Mouse (Mus musculus) forebrain, embryonic 11.5 days (tissue): ENCODE data around the gene C1qtnf6. TPM values are rescaled to one million over a fixed set of nuclear protein-coding genes. Genes with fewer than 3 reads are reported as not detected.

Source experiments
- ATAC-seq: fragments of 200-750 bp; cut with Nextera tagmentation; replicated peaks from 2 replicates; pipeline ENCODE4 v1.8.0; 2017; ENCODE audit warnings: moderate TSS enrichment; ENCODE audit not compliant: low FRiP score
- DNase-seq: peaks from one replicate; pipeline ENCODE4 v3.0.0-alpha.2; 2017; ENCODE audit warnings: low spot score
- H3K27ac ChIP-seq: fragments of 300-500 bp; sonication (generic); 2 replicates; pipeline ENCODE4 v1.5.1; 2014; ENCODE audit warnings: low read depth, low read length
- H3K27me3 ChIP-seq: fragments of 300-500 bp; sonication (generic); 2 replicates; pipeline ENCODE4 v1.6.1; 2014; ENCODE audit warnings: mild to moderate bottlenecking, low read length, mixed read lengths; ENCODE audit not compliant: control insufficient read depth, insufficient read depth
- H3K36me3 ChIP-seq: fragments of 300-500 bp; sonication (generic); 2 replicates; pipeline ENCODE4 v1.6.1; 2014; ENCODE audit warnings: mild to moderate bottlenecking, low read length, moderate library complexity, mixed read lengths; ENCODE audit not compliant: control insufficient read depth, insufficient read depth
- H3K4me1 ChIP-seq: fragments of 300-500 bp; sonication (generic); replicated peaks from 2 replicates; pipeline ENCODE4 v1.6.1; 2014; ENCODE audit warnings: low read length, mixed read lengths; ENCODE audit not compliant: control insufficient read depth, insufficient read depth
- H3K4me2 ChIP-seq: fragments of 300-500 bp; sonication (generic); 2 replicates; pipeline ENCODE4 v1.6.1; 2014; ENCODE audit warnings: low read depth, mild to moderate bottlenecking, low read length, moderate library complexity, mixed read lengths; ENCODE audit not compliant: severe bottlenecking
- H3K4me3 ChIP-seq: fragments of 300-500 bp; sonication (generic); 2 replicates; pipeline ENCODE4 v1.5.1; 2014; ENCODE audit warnings: low read depth, low read length
- H3K9ac ChIP-seq: fragments of 300-500 bp; sonication (generic); 2 replicates; pipeline ENCODE4 v1.6.1; 2014; ENCODE audit warnings: low read length
- H3K9me3 ChIP-seq: fragments of 300-500 bp; sonication (generic); 2 replicates; pipeline ENCODE4 v1.6.1; 2016; ENCODE audit warnings: low read length, mixed read lengths; ENCODE audit not compliant: control insufficient read depth
- WGBS: fragments of 180-500 bp; shearing (Covaris S2); extraction: QIAGEN DNeasy Blood & Tissue Kit; methylation state at CpG from one replicate; pipeline ENCODE4 v1.1.7; 2014; 5-methylcytosine and 5-hydroxymethylcytosine counted together
- polyA plus RNA-seq: library from polyadenylated mRNA; unstranded; fragments of >200 nt; fragmentation: Nextera tagmentation; extraction: Ambion mirVana; gene quantifications from 2 replicates; pipeline ENCODE4 v1.2.1, GENCODE M21; 2014

C1qtnf6 gene
- polyA plus RNA-seq, 1 experiment from 2014 or later: 10.0 TPM

- Histone ChIP-seq H3K9ac (no peak overlapping the region), H3K36me3 (no peaks in the 10 kb centered on the region), H3K27me3 (no peaks in the 10 kb centered on the region), H3K27ac (no peak overlapping the region), H3K4me2 (no peak overlapping the region), H3K4me1 (no peaks in the 10 kb centered on the region), H3K9me3 (no peaks in the 10 kb centered on the region), H3K4me3 (no peak overlapping the region)
- DNase-seq (no peak), ATAC-seq (no peak)
- 77% methylated on average over 5 of the region's 5 CpGs for WGBS
Observed at GRCm38 (mm10) chr15:78563937-78564336, 32.7 kb upstream of the C1qtnf6 start.

GRCm38 (mm10) chr15:78563344-78563743, 32.1 kb upstream of the C1qtnf6 start:
- H3K27me3 ChIP-seq: no peaks in the 10 kb centered on the region
- no peaks in the 10 kb centered on the region for H3K4me1 ChIP-seq
- H3K4me3 ChIP-seq: no peak overlapping the region
- ATAC-seq (no peak), DNase-seq (no peak)
- no peaks in the 10 kb centered on the region for H3K36me3 ChIP-seq
- no peak overlapping the region for H3K4me2 ChIP-seq
- no peaks in the 10 kb centered on the region for H3K9me3 ChIP-seq
- H3K27ac ChIP-seq: no peak overlapping the region
- WGBS: 94% methylated on average over 3 of the region's 3 CpGs
- H3K9ac ChIP-seq: no peak overlapping the region

- Histone ChIP-seq H3K9ac (no peak overlapping the region), H3K4me3 (no peak overlapping the region), H3K27ac (no peak overlapping the region), H3K36me3 (no peaks in the 10 kb centered on the region), H3K4me2 (no peak overlapping the region), H3K27me3 (no peaks in the 10 kb centered on the region), H3K4me1 (no peaks in the 10 kb centered on the region), H3K9me3 (no peaks in the 10 kb centered on the region)
- WGBS: 62% methylated on average over 11 of the region's 11 CpGs
- no peak for ATAC-seq
- DNase-seq: no peak
Observed at GRCm38 (mm10) chr15:78559141-78559979, 28.1 kb upstream of the C1qtnf6 start.

- Histone ChIP-seq H3K27me3 (no peaks in the 10 kb centered on the region), H3K4me3 (no peak overlapping the region), H3K9me3 (no peaks in the 10 kb centered on the region), H3K27ac (no peak overlapping the region), H3K4me1 (no peaks in the 10 kb centered on the region), H3K4me2 (no peak overlapping the region), H3K9ac (no peak overlapping the region), H3K36me3 (no peaks in the 10 kb centered on the region)
- 75% methylated on average over 10 of the region's 10 CpGs for WGBS
- ATAC-seq (no peak), DNase-seq (no peak)
Observed at GRCm38 (mm10) chr15:78557693-78558535, 26.7 kb upstream of the C1qtnf6 start.

- H3K4me3 ChIP-seq: no peak overlapping the region
- no peak overlapping the region for H3K9ac ChIP-seq
- DNase-seq (no peak), ATAC-seq (no peak)
- no peaks in the 10 kb centered on the region for H3K4me1 ChIP-seq
- WGBS: 67% methylated on average over 25 of the region's 25 CpGs
- H3K27ac ChIP-seq: no peak overlapping the region
- H3K4me2 ChIP-seq: no peak overlapping the region
- no peaks in the 10 kb centered on the region for H3K36me3 ChIP-seq
- H3K27me3 ChIP-seq: no peaks in the 10 kb centered on the region
- no peaks in the 10 kb centered on the region; the same call in 1 of the 2 replicates for H3K9me3 ChIP-seq
Observed at GRCm38 (mm10) chr15:78554545-78555313, 23.5 kb upstream of the C1qtnf6 start.

- Histone ChIP-seq H3K36me3 (no peaks in the 10 kb centered on the region), H3K4me1 (0 out of 2 replicates have a peak, but pooled peaks cover 2% of the 10 kb centered on the region), H3K4me2 (no peak overlapping the region), H3K9ac (no peak overlapping the region), H3K9me3 (no peaks in the 10 kb centered on the region; the same call in 1 of the 2 replicates), H3K27me3 (no peaks in the 10 kb centered on the region; the same call in 1 of the 2 replicates), H3K4me3 (no peak overlapping the region), H3K27ac (no peak overlapping the region)
- DNase-seq (no peak), ATAC-seq (no peak)
- 85% methylated on average over 4 of the region's 4 CpGs for WGBS
Observed at GRCm38 (mm10) chr15:78549189-78549734, 18.0 kb upstream of the C1qtnf6 start.

- DNase-seq (no peak), ATAC-seq (no peak)
- Histone ChIP-seq H3K9me3 (no peaks in the 10 kb centered on the region; the same call in 1 of the 2 replicates), H3K4me3 (no peak overlapping the region), H3K27ac (no peak overlapping the region), H3K4me2 (no peak overlapping the region), H3K4me1 (0 out of 2 replicates have a peak, but pooled peaks cover 2% of the 10 kb centered on the region), H3K27me3 (no peaks in the 10 kb centered on the region; the same call in 1 of the 2 replicates), H3K36me3 (no peaks in the 10 kb centered on the region), H3K9ac (no peak overlapping the region)
- 76% methylated on average over 8 of the region's 8 CpGs for WGBS
Observed at GRCm38 (mm10) chr15:78548711-78549110, 17.5 kb upstream of the C1qtnf6 start.

GRCm38 (mm10) chr15:78548336-78548665, 17.1 kb upstream of the C1qtnf6 start:
- Histone ChIP-seq H3K27me3 (no peaks in the 10 kb centered on the region; the same call in 1 of the 2 replicates), H3K9me3 (no peaks in the 10 kb centered on the region; the same call in 1 of the 2 replicates), H3K36me3 (no peaks in the 10 kb centered on the region), H3K4me3 (no peak overlapping the region), H3K4me1 (0 out of 2 replicates have a peak, but pooled peaks cover 2% of the 10 kb centered on the region), H3K4me2 (no peak overlapping the region), H3K27ac (no peak overlapping the region), H3K9ac (no peak overlapping the region)
- ATAC-seq (no peak), DNase-seq (no peak)
- WGBS: 34% methylated on average over 3 of the region's 3 CpGs
